Mouse (Mus musculus): ENCODE data around the gene Snap25. TPM values are rescaled to one million over a fixed set of nuclear protein-coding genes. Genes with fewer than 3 reads are reported as not detected.

Snap25 gene
- 0.97 and 2.1 TPM in 2 replicates for polyA plus RNA-seq (2016; fragmentation: Nextera tagmentation; extraction: Ambion mirVana)

- H3K9me3 ChIP-seq: no peaks in the 10 kb centered on the region
Observed at GRCm38 (mm10) chr2:136713299-136713758, at the start of gene Snap25. Snap25 (plus strand) TSS chr2:136713453.

GRCm38 (mm10) chr2:136666951-136667350 lies 46.3 kb upstream of the Snap25 start:
- H3K36me3 ChIP-seq: no peaks in the 10 kb centered on the region
- no peak for DNase-seq (ENCODE audit: low spot score)
- no peaks in the 10 kb centered on the region for H3K9me3 ChIP-seq
- 91% methylated on average over 1 of the region's 1 CpGs for WGBS
- no peaks in the 10 kb centered on the region for H3K27me3 ChIP-seq (ENCODE audit: insufficient read depth, poor library complexity, severe bottlenecking)
- no peak overlapping the region for H3K4me3 ChIP-seq
- no peak overlapping the region for H3K27ac ChIP-seq
- H3K4me1 ChIP-seq: 0 out of 2 replicates have a peak, but pooled peaks cover 5% of the 10 kb centered on the region

More at GRCm38 (mm10) chr2:136713299-136713758, at the start of gene Snap25:
- Histone ChIP-seq H3K4me1 (peaks cover 17% of the 10 kb centered on the region), H3K27me3 (ENCODE audit: insufficient read depth, poor library complexity, severe bottlenecking) (no peaks in the 10 kb centered on the region), H3K36me3 (no peaks in the 10 kb centered on the region), H3K27ac (0 out of 2 replicates have a peak within 1 kb of the TSS, but pooled peaks have one; percentile 42), H3K4me3 (peak within 1 kb of the TSS; percentile 61)
- 1% methylated on average over 20 of the region's 20 CpGs for WGBS
- DNase-seq (ENCODE audit: low spot score): peak; percentile 87

- 87% methylated on average over 3 of the region's 3 CpGs for WGBS
- no peak overlapping the region for H3K27ac ChIP-seq
Observed at GRCm38 (mm10) chr2:136669183-136669582, 44.1 kb upstream of the Snap25 start.

GRCm38 (mm10) chr2:136669665-136670064 lies 43.6 kb upstream of the Snap25 start:
- 77% methylated on average over 3 of the region's 3 CpGs for WGBS
- Histone ChIP-seq H3K9me3 (no peaks in the 10 kb centered on the region), H3K36me3 (no peaks in the 10 kb centered on the region), H3K4me3 (no peak overlapping the region), H3K4me1 (0 out of 2 replicates have a peak, but pooled peaks cover 5% of the 10 kb centered on the region), H3K27ac (no peak overlapping the region), H3K27me3 (ENCODE audit: insufficient read depth, poor library complexity, severe bottlenecking) (no peaks in the 10 kb centered on the region)
- DNase-seq (ENCODE audit: low spot score): no peak

More at GRCm38 (mm10) chr2:136669183-136669582, 44.1 kb upstream of the Snap25 start:
- Histone ChIP-seq H3K27me3 (ENCODE audit: insufficient read depth, poor library complexity, severe bottlenecking) (no peaks in the 10 kb centered on the region), H3K4me3 (no peak overlapping the region), H3K9me3 (no peaks in the 10 kb centered on the region), H3K36me3 (no peaks in the 10 kb centered on the region), H3K4me1 (0 out of 2 replicates have a peak, but pooled peaks cover 5% of the 10 kb centered on the region)
- DNase-seq (ENCODE audit: low spot score): no peak

GRCm38 (mm10) chr2:136670539-136671271 lies 42.5 kb upstream of the Snap25 start:
- no peak overlapping the region; the same call in 1 of the 2 replicates for H3K4me3 ChIP-seq
- 22% methylated on average over 9 of the region's 9 CpGs for WGBS
- DNase-seq (ENCODE audit: low spot score): no peak
- no peaks in the 10 kb centered on the region for H3K27me3 ChIP-seq (ENCODE audit: insufficient read depth, poor library complexity, severe bottlenecking)
- H3K27ac ChIP-seq: no peak overlapping the region
- H3K36me3 ChIP-seq: no peaks in the 10 kb centered on the region
- H3K9me3 ChIP-seq: no peaks in the 10 kb centered on the region
- 0 out of 2 replicates have a peak, but pooled peaks cover 5% of the 10 kb centered on the region for H3K4me1 ChIP-seq

- no peaks in the 10 kb centered on the region for H3K36me3 ChIP-seq
- DNase-seq (ENCODE audit: low spot score): no peak
- H3K4me3 ChIP-seq: no peak overlapping the region
- no peaks in the 10 kb centered on the region for H3K9me3 ChIP-seq
- H3K27ac ChIP-seq: no peak overlapping the region
- H3K27me3 ChIP-seq (ENCODE audit: insufficient read depth, poor library complexity, severe bottlenecking): no peaks in the 10 kb centered on the region
- WGBS: 70% methylated on average over 4 of the region's 4 CpGs
- H3K4me1 ChIP-seq: peaks cover 16% of the 10 kb centered on the region
Observed at GRCm38 (mm10) chr2:136674077-136674757, 39.0 kb upstream of the Snap25 start.

- Histone ChIP-seq H3K27me3 (ENCODE audit: insufficient read depth, poor library complexity, severe bottlenecking) (no peaks in the 10 kb centered on the region), H3K36me3 (no peaks in the 10 kb centered on the region), H3K27ac (no peak overlapping the region), H3K9me3 (no peaks in the 10 kb centered on the region), H3K4me1 (peaks cover 22% of the 10 kb centered on the region), H3K4me3 (no peak overlapping the region)
- DNase-seq (ENCODE audit: low spot score): no peak
- WGBS: 68% methylated on average over 2 of the region's 2 CpGs
Observed at GRCm38 (mm10) chr2:136676196-136676595, 37.1 kb upstream of the Snap25 start.

GRCm38 (mm10) chr2:136676918-136677445 lies 36.3 kb upstream of the Snap25 start:
- WGBS: 75% methylated on average over 8 of the region's 8 CpGs
- Histone ChIP-seq H3K9me3 (no peaks in the 10 kb centered on the region), H3K4me3 (no peak overlapping the region), H3K27me3 (ENCODE audit: insufficient read depth, poor library complexity, severe bottlenecking) (no peaks in the 10 kb centered on the region), H3K4me1 (peaks cover 22% of the 10 kb centered on the region), H3K36me3 (no peaks in the 10 kb centered on the region), H3K27ac (no peak overlapping the region)
- no peak for DNase-seq (ENCODE audit: low spot score)

GRCm38 (mm10) chr2:136678321-136679161 lies 34.7 kb upstream of the Snap25 start:
- no peaks in the 10 kb centered on the region for H3K9me3 ChIP-seq
- H3K4me3 ChIP-seq: peak overlapping the region; percentile 74
- no peaks in the 10 kb centered on the region for H3K36me3 ChIP-seq
- no peaks in the 10 kb centered on the region for H3K27me3 ChIP-seq (ENCODE audit: insufficient read depth, poor library complexity, severe bottlenecking)
- H3K4me1 ChIP-seq: peaks cover 22% of the 10 kb centered on the region
- peak overlapping the region; percentile 95 for H3K27ac ChIP-seq
- 4% methylated on average over 44 of the region's 44 CpGs for WGBS
- no peak for DNase-seq (ENCODE audit: low spot score)

- H3K4me3 ChIP-seq: peak overlapping the region; percentile 74
- no peaks in the 10 kb centered on the region for H3K9me3 ChIP-seq
- 3% methylated on average over 24 of the region's 24 CpGs for WGBS
- H3K4me1 ChIP-seq: peaks cover 22% of the 10 kb centered on the region
- DNase-seq (ENCODE audit: low spot score): peak; percentile 93
- H3K27me3 ChIP-seq (ENCODE audit: insufficient read depth, poor library complexity, severe bottlenecking): no peaks in the 10 kb centered on the region
- H3K27ac ChIP-seq: peak overlapping the region; percentile 95
- H3K36me3 ChIP-seq: no peaks in the 10 kb centered on the region
Observed at GRCm38 (mm10) chr2:136679280-136680221, 33.7 kb upstream of the Snap25 start.

GRCm38 (mm10) chr2:136682146-136682860 lies 30.9 kb upstream of the Snap25 start:
- Histone ChIP-seq H3K4me3 (no peak overlapping the region), H3K36me3 (no peaks in the 10 kb centered on the region), H3K27me3 (ENCODE audit: insufficient read depth, poor library complexity, severe bottlenecking) (no peaks in the 10 kb centered on the region), H3K9me3 (no peaks in the 10 kb centered on the region), H3K4me1 (peaks cover 22% of the 10 kb centered on the region), H3K27ac (0 out of 2 replicates have a peak overlapping the region, but pooled peaks have one; percentile 22)
- no peak for DNase-seq (ENCODE audit: low spot score)
- 66% methylated on average over 11 of the region's 11 CpGs for WGBS
